Mouse (Mus musculus): ENCODE results near the gene Smim12.

Gene Smim12

DNA sequence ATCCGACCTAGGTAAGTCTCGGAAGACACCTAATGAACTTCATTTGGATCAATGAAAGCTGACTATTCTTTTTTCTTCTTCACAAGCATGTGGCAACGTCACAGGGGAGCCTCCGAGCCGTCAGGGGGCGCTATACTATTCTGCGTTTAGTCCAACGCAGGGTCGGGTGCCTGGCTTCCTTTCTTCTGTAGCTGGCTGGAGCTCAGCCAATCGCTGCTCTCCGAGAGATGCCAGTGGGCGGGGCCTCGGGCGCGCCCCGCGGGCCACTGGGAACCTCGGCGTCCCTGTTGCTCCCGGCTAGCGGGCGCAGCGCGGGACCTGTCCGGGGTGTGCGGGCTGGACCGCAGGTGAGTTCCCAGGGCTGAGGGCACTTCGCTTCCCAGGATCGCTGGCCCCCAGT, at the start of gene Smim12:
Gene Smim12 (plus strand): TSS at position 233 of the 400 bp plus-strand sequence.
- DNase-seq: peak; percentile 100

DNA sequence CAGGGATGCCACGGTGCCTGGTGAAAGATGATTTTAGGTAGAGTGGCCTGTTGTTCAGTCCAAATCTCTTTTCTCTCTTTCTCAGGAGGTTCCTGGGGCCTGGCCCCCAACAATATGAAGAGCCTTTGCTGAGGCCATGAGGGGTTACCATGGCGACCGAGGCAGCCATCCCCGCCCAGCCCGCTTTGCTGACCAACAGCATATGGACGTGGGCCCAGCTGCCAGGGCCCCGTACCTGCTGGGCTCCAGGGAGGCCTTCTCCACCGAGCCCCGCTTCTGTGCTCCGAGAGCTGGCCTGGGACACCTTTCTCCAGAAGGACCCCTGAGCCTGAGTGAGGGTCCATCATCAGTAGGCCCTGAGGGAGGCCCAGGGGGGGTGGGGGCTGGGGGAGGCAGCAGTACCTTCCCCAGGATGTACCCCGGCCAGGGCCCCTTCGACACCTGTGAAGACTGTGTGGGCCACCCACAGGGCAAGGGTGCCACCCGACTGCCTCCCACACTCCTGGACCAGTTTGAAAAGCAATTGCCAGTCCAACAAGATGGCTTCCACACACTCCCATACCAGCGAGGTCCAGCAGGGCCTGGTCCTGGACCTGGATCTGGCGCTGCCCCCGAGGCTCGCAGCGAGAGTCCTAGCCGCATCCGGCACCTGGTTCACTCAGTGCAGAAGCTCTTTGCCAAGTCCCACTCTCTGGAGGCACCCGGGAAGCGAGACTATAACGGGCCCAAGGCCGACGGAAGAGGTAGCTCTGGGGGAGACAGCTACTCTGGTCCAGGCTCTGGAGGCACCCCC, 48.9 kb upstream of the Smim12 start:
- DNase-seq: peak; percentile 68 to 70

DNA sequence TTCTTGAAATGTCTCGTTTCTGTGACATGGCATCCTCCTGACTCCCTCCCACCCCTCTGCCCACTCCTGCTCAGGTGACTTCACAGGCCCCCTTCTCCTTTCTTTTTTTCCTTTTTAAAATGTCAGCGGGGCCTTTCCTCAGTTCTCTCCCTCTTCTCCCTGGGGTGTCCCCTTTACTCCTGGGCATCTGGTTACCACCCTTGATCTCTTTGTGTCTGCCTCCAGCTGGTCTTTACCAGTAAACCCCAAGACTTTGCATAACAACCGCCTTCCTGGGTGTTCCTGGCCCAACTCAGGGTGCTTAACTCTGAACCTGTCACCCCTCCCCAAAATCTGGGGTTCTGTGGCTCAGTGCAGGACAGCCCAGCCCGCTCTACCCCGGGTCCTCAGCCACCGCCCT, 45.0 kb upstream of the Smim12 start:
- no peak for DNase-seq

DNA sequence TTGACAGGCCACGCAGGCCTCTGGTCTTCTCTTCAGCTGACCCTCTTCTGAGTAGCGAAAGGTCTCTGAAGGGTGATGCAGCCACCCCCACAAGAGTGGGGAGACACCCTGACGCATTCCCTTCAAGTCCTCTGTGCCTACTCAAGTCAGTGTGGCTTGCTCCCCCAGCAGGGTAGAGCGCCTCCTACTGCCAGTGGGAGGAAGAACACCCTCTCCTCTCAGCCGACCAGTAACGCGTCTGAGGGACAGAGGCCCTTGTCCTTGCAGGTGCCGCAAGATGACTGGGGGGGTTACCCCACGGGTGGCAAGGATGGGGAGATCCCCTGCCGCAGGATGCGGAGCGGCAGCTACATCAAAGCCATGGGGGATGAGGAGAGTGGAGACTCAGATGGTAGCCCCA, 44.2 kb upstream of the Smim12 start:
- DNase-seq: peak in 1 of 2 experiments; percentile 67

DNA sequence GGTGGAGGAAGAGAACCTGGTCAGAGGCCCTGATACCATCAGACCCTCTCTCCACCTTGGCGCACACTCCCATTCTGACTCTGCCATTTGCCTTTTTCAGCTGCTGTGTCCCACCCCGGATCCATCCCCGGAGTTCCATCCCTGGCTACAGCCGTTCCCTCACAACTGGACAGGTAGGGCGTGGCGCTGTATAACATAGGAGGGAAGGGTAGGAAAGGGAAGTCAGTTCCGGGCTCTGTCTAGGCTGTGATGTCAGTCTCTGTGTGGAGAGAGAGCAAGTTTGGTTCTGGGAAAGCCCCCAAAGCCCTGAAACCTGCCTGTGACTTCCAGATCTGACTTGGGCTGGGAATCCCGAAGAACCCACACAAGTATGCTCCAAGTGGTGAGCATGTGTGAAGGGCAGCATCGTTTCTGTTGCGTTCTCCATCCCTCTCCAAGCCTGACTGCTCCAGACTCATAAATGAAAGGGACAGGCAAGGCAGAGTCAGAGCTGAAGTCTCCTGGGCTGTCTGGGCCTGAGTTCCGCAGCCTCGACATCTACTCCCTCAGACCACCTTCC, 43.3 kb upstream of the Smim12 start:
- DNase-seq: no peak

DNA sequence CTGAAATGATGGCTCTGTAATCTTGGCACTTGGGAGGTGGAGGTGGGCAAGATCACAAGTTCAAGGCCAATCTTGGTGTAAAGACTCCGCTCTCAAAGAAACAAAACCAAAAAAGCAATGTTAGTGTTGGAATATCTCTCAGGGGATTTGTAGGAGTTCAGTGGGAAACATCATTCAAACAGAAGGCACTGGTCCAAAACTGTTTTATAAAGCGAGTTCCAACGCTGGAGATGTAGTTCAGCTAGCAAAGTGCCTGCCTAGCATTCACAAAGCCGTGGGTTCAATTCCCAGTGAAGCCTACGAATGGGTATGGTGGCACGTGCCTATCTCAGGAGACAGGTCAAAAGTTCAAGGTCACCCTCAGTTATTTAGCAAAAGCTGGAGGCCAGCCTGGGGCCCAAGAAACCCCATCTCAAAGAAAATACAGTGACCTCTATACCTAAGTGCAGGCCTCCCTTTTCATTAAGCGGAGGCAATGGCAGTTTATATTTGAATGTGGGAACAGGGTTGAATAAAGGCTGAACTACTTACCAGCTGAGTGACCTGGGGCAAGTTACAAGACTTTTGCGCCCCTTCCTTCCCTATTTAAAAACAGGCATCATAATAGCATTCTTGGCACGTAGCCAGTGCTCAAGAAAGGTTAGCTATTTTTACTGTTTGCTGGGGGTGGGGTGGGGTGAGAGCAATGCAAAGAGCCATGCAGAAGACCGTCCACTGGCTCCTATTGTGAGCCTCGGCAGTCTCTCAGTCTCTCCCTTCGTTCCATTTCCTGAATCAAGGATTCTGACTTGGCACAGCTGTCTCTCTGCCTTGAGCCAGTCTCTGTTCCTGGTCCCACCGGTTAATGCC, 42.6 kb upstream of the Smim12 start:
- DNase-seq: no peak

DNA sequence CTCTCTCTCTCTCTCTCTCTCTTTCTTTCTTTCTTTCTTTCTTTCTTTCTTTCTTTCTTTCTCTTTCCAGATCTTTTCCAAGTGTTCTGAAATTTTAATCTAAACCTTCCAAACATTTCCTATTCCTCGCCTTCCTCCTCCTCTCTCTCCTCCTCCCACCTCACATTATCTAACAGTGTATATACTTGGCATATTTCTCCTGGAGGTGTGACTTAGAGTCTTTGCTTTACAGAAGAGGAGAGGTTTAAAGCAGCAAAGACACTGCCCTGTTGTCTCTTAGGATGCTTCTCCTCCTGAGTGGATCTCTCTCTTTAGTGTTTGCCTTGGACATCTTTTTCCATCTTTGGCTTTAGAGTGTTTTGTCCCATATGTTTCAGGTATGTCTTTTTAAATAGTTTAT, 40.5 kb upstream of the Smim12 start:
- DNase-seq: no peak

DNA sequence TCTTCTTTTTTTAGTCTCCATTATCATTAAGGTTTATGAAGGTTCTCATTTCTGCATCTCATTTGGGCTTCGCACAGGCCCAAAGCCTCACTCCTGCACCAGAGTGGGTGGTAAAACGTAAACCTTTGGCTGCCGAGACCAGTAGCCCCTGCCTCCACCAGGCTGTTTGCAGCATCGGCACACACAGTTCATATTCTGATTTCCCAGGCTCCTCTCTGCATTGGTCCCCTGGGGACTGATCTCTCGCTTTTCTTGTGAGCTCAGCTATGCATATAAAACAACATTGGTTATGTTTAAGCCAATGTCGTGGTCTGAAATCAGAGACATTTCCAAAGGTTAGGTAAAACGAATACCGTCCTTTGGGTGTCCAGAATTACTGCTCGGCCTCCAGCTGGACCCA, 32.3 kb upstream of the Smim12 start:
- DNase-seq: no peak

DNA sequence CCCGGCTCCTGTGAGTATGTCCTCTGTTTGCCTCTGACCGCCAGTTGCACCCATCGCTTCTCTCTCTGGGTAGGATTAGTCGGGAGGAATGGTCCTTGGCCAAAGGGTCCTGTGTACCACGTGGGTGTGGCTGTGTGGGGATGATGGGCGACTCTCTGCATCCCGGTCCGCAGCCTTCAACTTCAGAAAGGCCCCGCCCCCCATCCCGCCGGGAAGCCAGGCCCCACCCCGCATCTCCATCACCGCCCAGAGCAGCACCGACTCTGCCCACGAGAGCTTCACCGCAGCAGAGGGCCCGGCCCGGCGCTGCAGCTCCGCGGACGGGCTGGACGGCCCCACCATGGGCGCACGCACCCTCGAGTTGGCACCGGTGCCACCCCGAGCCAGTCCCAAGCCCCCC, 29.1 kb upstream of the Smim12 start:
- no peak for DNase-seq

DNA sequence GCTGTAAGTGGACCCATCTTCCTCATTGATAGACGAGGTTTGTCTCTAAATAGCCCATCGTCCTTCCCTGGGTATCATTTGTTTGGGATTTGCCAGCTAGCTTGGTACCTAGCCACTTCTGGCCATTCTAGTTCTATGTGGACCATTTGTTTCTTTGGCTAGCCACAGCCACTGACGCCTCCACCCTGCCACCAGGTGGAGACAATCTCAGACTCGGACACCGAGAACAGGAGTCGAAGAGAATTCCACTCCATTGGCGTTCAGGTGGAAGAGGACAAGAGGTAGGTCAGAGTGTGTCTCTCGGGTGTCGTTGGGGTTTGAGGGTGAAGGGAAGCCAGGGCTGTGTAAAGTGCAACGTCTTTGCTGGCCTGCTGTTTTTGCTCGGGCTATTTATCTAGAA, 28.5 kb upstream of the Smim12 start:
- peak; percentile 80 to 81 for DNase-seq

DNA sequence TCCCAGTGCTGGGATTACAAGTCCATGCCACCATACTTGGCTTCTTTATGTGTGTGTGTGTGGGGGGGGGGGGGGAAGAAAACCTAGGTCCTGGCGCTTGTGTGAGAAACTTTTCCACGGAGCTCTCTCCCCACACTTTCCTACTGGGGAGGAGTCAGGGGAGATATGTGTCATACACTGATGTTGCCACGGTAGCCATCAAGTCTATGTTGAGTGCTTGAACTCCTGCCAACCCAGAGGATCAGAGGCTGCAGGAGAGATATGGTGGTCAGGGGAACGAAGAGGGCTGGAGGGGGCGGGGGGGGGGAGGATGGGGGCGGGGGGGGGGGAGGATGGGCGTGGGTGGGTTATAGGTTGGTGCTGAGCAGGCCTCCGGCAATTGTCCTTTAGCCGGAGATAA, 27.8 kb upstream of the Smim12 start:
- no peak for DNase-seq

DNA sequence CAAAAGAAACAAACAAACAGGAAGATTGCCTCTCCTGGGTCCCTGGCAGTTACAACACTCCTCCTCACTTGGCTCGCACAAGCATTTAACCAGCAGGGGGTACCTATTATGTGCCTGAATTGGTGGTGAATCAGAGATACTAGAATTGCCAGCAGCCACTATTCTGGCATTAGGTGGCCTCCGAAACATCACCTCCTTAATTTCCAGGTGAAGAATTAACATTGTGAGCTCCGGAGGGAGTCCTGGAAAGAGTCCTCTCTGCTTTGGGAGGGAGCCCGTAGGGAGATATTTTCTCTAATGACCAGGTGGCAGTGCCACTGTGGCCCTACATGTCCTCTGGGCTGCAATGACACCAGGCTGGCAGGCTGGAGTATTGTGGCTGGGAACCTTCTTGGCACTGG, 27.3 kb upstream of the Smim12 start:
- peak; percentile 41 to 66 for DNase-seq

DNA sequence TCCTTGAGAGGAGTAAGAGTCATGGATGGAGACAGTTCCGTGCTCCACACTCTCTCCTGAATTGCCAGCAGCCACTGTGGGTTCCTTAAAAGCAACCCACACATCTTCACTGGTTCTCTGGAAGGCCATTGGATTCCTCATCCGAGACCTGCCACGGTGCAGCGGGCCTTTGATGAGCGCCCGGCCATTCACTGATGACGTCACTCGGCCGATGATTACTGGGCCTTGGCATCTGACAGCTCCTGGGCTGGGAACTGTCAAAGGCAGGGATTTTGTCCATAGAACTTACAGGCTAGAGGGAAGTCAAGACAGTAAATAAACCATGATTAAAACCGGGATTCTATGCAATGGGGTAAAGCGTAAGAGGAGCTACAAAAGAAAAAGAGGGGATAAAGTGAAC, 26.5 kb upstream of the Smim12 start:
- no peak for DNase-seq

DNA sequence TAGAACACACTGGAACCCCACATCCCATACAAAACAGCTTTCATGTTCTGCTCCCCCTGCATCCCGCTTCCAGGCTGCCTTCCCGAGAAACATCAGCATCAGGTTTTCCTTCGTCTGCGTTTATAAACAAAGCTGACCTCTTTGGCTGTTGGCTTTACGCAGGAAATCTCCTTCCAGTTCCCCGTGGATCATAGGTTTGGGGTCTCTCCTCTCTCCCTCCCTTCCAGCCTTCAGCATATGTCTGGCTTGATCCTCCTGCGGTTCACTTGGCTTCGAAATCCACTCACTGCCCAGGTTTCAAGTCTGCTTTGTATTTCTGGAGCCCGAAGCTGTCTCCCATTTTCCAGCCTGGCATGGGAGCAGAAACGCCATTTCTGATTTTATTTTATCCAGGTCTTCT, 20.3 kb upstream of the Smim12 start:
- DNase-seq: peak; percentile 81 to 85

DNA sequence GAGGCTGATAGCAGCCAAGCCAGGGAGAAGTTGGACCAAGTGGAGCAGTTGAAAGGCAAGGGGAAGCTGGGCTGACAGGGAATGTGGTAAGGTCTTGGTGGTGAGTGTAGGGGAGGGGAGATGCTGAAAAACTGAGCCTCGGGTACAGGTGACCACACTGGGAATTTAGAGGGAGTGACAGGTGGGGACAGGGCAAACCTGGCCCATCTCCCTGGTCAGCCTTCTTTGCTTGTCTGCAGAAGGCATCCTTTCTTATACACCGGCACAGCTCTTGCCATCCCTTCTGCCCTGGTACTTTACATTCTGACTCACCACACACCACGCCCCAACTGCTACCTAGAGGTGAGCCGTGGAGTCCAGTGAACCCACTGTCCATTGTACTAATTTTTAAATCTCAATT, 19.8 kb upstream of the Smim12 start:
- DNase-seq: peak; percentile 45 to 63

DNA sequence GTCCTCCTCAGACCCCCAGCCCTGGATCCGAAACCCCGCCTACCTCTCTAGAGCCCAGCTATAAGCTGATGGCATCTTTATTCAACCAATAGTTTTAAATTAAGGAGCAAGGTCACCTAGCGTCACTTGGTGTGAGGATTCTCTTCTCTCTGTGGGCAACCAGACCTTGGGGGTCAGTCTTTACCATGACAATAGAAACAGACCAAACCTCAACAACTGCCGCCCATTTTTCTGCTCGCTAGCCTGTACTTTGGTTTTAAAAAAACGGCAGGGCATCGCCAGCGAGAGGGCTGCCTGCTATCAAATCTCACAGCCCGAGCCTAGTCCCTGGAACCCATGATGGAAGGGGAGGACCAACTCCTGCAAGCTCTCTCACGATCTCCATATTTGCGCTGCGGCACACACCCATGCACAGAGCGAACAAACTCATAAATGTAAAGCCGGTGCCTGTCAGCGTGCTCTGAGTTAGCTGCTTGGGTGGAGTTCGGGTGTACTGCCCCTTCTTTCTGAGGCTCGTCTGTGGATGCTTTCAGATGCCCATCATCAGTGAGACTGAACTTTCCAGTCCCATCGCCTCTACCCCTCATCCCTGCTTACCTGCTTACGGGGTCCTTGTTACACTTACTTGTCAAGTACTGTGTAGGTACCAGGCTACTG, 19.0 kb upstream of the Smim12 start:
- DNase-seq: no peak

DNA sequence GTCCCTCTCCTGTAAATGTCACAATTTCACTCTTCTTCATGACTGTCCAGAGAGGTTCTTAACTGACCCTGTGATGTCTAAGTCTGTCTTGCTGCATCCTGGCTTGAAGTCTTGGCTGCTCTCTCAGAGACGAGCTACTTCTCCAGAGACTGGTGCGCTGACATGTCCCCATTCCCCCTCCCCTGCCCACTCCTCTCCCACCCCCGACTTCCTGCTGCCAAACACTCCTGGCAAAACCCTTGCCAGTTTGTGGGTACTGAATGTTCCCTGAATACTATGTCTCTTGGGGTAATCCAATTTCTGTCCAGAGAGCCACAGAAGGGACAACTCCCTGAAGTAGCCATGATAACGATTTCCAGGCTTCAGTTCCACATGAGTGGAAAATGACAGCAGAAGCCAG, 17.5 kb upstream of the Smim12 start:
- peak in 1 of 2 experiments; percentile 15 for DNase-seq

DNA sequence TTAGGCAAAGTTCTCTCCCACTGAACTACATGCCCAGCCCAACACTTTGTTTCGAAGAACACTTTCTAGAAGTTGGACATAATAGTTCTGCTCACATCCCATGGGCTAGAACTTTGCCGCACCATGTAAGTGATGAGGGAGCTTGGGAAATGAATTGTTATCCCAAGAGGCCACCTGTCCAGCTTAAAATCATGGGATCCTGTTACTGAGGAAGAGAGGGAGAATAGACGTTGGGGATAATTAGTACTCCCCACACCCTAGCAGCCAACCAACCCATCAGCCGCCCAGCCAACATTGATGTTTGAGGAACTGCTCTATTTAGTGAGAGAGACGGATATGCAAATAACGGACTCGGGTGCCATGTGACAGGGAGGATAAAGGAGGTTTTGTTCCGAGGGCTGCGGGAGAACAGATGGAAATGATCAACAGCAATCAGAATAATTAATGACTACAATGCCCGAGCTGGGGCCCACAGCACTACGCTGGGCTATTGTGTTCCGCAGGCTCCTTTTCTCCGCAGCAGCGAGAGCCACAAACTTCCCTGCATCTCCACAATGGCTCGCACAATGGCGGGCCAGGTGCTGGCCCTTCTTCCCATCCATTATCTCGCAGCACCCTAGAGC, 16.4 kb upstream of the Smim12 start:
- DNase-seq: peak in 1 of 2 experiments; percentile 13

DNA sequence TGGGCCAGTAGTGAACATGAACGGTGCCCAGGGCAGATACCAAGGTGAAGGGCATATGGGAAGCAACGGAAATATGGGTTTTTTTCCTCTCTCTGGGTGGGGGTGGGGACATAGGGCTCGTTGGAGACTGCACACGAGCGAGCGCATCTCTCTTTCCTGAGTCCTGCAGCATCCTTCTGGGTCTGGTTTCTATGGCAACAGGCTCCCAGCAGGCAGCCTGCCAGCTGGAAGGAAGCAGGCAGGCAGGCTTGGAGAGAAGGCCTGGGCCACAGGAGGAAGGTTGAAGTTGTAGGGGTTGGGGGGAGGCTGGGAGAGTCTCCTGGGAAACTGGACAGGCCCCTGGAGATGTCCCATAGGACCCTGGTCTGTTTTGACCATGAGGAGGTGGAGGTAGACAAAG, 11.6 kb upstream of the Smim12 start:
- DNase-seq: peak; percentile 93 to 95

DNA sequence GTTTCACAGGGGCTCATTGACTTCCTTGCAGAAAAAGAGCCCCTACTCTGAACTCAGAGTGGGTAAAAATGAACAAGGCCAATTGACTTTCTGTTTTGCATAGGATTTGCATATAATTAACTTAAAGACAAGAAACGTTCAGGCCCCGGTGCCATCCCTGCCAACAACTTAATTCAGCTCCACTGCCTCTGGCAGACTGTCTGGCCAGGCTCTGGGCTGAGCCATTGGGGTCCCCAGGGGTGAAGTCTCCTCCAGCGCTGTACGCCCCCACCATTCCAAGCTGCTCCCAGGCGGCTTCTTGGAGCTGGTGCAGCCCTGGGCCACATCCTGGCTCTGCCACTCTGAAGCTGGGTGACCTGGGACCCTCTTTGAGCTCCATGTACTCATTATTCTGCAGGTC, 11.0 kb upstream of the Smim12 start:
- peak; percentile 80 to 82 for DNase-seq

DNA sequence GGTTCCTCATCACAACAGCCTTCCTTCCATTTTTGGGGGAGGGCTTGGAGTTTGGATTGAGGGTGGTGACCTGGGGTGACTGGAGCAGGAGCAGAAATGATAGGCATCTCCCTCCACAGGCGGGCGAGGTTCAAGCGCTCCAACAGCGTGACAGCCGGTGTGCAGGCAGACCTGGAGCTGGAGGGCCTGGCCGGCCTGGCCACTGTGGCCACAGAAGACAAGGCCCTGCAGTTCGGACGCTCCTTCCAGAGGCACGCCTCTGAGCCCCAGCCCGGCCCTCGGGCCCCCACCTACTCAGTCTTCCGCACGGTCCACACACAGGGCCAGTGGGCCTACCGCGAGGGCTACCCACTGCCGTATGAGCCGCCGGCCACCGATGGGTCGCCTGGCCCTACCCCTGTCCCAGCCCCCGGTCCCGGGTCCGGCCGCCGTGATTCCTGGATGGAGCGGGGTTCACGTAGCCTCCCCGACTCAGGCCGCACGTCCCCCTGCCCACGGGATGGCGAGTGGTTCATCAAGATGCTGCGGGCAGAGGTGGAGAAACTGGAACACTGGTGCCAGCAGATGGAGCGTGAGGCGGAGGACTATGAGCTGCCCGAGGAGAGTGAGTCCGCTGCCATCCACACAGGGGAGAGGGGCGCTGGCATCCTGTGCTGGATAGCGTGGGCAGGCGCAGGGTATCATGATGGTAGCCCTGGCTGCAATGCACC, 10.0 kb upstream of the Smim12 start:
- peak; percentile 62 to 72 for DNase-seq
